Mouse (Mus musculus): ENCODE measurements around the gene Pbx3. TPM values are rescaled to one million over a fixed set of nuclear protein-coding genes. Genes with fewer than 3 reads are reported as not detected.

The Pbx3 gene
- total RNA-seq (2022), result 10 to 100 TPM in 1 of 4 experiments, 1 to 10 TPM in 3; 8.2 to 11.6 (median 8.7) TPM

DNA sequence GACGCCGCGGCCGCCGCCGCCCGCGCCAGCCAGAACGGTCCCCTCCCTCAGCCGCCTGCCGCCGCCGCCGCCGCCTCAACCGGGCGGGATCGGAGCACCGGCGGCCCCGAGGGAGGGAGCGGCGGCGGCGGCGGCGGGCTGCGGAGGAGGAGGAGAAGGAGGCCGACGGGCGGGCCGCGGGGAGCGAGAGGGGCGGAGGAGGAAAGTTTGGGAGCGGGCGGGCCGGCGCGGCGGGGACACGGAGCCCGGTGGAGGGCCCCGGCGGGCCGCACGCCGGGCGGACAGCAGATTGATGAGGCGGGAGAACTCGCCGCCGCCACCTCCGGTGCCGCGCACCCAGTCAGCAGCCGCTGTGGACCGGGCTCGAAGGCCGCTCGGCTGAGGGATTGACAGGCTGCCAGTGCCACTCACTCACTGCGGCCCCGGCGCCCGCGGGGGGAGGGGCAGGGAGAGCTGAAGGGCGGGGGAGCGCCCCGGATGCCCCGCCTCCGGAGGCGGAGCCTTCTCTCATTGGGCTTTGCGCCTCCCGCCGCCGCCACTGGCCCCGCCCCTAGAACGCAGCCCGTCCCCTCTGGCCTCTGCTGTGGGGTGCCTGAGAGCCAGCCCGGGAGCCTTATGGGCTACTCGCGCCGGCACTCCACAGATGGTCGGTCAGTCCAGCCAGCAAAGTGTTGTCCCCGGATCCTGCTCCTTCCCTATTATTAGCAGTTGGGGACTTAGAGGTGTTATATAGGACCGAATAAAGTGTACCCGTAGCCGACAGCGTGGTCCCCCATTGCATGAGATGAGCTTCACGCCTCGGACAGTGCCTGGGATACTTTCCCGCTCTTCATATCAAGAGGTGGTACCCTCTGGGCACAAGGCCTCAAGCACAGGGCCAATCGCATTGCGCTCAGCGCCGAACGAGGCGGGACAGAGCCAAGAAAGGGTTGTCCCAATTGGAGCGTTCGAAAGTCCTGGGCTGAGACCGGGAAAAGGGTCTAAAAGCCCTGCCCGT lies at the start of gene Pbx3:
TSS of gene Pbx3 (minus strand) at position 838 of the 997 bp plus-strand sequence.
- peak; percentile 87 to 88 for DNase-seq (ENCODE audit: low spot score in 2 of 2)

DNA sequence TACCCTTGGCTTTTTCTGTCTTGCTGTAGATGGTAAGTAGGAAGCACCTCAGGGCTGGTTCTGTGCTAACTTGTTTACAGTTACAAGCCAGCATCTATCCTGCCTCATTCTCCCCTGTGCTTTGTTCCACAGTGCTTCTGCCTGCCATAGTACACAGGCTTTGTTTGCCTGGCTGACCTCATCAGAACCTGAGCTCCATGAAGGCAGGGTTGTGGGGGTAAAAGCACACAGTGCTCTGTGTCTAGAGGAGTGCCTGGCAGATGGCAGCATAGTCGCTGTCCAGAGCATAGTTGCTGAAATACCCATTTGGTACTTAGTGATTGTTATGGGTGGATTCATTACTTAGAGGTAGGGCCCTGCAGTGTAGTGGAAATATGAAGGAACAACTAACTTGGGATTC lies 47.3 kb upstream of the Pbx3 start:
- no peak for DNase-seq (ENCODE audit: low spot score in 2 of 2)

DNA sequence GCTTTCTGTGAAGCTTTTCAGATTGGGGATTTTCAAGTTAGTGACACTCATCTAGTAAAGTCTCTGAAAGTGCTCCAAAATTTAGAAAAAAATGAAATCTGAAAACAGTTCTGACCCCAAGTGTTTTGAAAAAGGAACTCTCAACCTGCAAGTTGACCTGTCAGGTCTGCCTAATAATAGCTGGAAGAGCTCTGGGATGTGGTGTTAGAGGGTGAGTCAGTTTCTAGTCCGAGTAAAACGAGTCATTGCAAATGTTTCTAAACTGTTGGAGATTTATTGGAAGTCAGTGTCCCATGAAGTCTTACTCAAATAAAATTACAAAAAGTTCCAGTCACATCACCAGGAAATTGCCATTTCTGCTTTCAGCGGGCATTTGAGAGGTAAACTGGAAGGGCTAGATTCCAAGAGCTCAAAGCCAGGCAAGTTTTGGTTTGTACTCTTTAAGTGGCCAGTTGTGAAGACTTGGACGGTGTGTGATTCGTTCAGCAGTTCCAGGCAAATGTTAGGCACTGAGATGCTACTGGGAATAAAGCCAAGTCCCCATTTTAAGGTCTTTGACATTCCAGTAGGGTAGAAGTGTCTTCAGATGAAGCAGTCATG lies 36.9 kb upstream of the Pbx3 start:
- no peak for DNase-seq (ENCODE audit: low spot score in 2 of 2)

DNA sequence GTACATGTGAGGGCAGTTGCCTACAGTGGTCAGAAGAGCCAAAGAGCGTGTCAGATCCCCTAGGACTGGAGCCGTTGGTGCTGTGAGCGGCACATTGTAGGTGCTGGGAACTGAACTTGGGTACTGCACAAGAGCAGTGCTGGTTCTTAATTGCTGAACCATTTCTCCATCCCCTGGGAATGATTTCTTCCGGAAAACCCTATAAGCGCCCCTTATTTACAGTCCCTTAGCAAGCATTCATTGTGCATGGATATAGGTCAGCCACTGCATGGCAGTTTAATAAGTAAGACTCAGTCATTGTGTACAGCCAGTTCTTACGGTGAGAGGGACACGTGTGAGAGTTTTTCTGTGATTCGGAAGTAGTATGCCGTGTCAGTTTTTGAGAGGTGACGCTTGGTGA lies 35.4 kb upstream of the Pbx3 start:
- DNase-seq (ENCODE audit: low spot score in 2 of 2), result no peak

DNA sequence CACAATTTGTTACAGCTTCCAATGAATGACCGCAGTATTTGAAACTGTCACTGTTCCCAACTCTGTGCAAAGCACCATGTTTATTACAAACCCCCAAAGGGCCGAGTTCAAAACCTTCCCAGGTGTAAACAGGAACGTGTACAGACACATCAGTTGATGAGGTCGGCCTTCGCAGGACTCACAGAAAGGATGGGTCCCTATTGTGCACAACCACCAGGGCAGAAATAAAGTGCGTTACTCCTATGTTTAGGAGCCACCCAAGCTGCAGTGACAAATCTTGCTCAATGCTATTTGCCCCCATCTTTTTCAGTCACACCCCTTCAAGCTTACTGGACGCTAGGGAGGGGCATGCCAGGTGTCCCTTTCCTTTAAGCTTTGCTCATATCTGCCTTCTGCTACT lies 34.7 kb upstream of the Pbx3 start:
- no peak for DNase-seq (ENCODE audit: low spot score in 2 of 2)

DNA sequence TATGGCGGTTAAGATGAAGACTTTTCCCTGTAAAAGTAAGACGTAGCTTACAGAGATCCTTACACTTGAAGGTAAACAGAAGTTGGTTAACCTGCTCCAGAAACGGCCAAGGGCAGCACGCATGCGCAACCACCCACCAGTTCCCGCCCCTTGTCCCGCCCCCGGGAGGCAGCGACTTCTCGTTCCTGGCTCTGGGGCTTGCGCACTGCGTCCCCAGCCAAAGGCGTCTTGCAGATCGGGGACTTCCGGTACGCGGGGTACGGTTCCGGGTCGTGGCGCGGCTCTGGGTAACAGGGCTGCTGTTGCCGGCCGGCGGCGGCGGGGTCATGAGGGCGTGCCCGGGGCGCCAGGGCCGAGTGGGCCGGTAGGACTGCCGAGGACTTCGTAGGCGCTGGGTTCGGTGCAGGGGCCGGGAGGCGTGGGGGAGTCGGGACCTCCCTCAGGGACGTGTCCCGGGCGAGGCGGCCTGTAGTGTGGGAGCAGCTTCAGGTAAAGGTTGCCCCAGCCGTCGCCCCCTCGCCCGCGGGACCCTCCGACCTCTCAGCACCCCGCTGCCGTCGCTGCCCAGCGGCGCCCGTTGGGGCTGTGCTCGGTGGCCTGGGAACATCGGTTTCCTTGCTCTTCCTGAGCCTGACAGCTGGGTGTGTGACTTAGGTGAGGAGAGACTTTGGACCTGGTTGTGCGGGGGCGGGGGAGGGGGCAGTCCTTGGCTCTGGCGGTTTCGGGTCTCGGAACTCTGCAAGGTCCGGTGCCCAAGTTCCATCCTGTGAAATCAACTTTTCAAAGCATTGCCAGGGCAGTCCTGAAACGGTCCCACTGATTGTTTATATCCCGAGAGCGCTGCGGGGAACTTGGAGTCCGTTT lies 33.9 kb upstream of the Pbx3 start, which contains the start of gene Mapkap1:
TSS of gene Mapkap1 (plus strand) at position 171 of the 864 bp plus-strand sequence.
- DNase-seq (ENCODE audit: low spot score in 2 of 2), result peak; percentile 95 to 96

DNA sequence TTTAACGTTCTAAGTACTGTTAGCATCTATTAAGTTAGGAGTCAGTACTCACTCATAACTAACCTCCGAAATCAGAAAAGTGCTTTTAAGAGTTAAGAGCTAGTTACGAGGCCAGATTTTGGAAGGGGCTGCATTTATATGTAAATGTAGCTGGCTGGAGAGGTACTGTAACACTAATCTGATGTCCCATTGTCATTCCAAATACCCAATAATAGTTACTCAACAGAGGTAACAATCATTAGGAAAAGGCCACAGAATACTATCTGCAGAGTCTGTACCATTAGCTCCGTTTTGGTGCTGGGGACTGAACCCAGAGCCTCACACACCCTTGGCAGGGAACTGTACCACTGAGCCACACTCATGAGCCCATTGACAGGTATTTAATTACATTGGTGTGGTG lies 26.6 kb upstream of the Pbx3 start:
- DNase-seq (ENCODE audit: low spot score in 2 of 2), result no peak

DNA sequence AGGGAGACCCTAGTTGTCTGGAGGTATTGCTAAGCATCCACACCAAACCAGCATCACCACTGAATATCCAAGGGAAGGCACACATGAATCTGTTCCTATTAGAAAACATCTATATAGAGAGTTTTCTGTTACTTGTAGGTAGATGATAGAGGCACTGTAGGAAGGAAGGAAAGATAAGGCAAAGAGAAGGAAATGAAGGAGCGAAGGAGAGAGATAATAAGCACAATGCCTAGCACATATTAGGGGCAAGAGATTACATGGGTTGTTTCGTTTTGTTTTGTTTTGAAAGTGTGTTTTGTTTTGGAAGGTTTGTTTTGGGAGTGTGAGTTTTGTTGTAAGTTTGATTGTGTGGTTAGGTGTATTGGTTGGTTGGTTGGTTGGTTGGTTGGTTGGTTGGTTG lies 6.0 kb upstream of the Pbx3 start:
- DNase-seq (ENCODE audit: low spot score in 2 of 2), result no peak

DNA sequence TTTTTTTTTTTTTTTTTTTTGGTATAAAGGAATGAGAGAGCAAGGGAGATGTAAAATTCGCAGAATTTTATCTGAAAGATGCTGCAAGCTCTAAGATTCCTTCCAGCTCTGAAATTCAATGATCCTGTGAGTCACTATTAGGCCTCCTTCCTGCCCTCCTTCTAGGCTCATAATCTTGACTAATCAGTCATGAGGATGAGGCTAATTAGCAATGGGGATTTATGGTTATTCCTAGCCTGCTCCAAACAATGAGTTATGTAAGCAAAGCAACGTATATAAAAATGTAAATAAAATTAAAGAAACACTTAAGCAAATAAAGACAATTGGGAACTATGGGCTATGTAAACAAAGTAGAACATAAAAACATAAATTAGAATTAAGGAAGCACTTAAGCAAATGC lies 1.4 kb upstream of the Pbx3 start:
- no peak for DNase-seq (ENCODE audit: low spot score in 2 of 2)

DNA sequence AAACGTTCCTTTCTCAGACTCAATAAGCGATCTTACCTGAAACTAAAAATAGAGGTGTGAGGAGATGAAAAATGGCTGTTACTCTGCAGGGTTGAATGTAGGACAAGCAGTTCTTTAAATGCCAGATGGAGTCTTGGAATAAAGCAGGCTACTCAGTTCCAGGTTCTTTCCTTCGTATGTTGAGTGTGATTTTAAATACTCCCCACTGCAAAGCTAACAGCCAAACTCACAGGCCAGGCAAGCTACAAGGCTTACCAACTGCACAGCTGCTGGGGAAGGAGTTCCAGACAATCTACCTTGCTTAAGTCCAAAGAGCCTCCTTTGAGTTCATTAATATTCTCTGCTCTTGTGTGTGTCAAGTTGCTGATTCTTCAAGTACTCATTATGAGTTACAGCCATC lies 944 bp upstream of the Pbx3 start:
- DNase-seq (ENCODE audit: low spot score in 2 of 2), result no peak

DNA sequence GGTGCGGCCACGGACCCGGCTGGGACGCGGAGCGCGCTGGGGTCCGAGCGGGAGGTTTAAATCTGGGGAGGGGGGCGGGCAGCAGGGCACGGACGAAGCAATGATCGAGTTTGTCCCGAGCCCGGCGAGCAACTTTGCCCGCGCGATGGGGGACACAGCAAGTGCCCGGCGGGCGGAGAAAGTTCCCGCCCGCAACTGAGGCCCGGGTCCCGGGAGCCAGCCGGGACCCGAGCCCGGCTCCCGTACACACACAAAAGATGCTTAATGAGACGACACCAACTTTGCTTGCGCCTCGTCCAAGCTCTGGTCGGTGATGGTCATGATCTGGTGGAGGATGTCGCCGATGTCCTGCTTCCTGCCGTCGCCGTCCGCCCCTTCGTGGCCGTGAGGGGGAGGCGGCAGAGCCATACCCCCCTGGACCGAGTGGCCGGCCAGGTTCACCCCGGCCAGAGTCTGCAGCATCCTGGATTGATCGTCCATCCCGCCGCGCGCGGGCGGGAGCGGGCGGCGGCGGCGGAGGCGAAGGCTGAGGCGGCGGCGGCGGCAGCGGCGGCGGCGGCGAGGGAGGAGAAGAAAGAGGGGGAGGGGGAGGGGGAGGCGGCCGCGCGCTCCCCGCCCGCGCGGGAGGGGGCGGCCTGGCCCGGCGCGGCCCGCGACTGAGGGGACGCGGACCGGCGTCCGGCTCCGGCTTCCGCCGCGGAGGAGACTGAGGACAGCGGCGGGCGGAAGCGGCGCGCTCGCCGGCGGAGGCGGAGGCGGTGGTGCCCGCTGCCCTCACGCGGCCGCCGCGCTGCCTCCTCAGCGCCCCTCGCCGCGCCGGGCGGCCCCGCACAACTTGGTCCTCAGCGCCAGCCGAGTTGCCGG lies 1.3 kb downstream of the Pbx3 start:
- peak in 1 of 2 experiments; percentile 6 for DNase-seq (ENCODE audit: low spot score in 2 of 2)

DNA sequence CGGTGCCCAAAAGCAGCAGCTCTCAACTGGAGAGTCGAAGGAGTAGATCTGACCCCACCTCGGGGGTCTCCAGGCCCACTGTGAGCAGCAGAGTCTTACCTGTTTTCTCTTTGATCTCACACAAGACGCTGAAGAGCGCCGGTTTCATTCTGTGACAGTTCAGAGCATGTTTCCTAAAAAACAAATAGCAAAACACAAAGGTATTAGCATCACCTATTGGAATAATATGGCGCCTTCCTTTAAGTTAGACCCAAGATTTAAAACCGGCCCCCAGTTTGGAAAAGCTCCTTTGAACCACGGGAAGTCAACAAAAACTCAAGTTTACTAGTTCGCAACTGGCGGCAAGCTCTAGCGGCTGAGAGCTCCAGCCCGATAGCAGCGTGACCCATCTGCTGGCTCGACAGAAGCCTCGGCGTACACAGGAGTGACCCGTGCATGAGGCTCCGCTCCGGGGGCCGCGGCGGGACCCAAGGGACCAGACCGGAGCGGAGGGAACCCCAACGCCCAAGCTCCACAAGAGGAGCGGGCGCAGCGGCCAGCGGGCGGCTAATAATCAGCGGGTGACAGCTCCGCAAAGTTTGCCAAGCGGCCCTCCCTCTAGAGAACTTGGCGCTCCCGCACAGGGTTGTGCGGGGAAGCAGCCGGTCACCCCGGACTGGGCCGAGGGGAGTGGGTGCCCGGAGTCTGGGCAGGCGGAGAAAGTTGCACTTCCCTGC lies 2.1 kb downstream of the Pbx3 start:
- peak in 1 of 2 experiments; percentile 5 for DNase-seq (ENCODE audit: low spot score in 2 of 2)

DNA sequence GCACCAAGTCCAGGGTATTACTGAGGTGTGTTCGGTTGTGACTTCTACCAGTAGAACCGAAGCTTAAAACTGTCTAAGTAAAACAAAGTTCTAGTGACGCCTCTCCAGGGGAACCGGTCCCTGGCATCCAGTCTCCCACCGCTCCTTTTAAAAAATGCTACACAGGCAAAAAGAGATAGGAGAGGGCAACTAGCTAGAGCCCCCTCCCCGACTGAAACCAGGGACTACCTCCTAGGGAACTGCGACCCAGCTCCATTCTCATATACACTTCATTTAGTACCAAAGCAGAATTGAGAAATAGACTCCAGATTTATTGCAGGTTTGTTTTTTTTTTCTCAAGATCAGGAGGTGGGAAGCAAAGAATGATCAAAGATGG lies 2.6 kb downstream of the Pbx3 start:
- DNase-seq (ENCODE audit: low spot score in 2 of 2), result no peak

DNA sequence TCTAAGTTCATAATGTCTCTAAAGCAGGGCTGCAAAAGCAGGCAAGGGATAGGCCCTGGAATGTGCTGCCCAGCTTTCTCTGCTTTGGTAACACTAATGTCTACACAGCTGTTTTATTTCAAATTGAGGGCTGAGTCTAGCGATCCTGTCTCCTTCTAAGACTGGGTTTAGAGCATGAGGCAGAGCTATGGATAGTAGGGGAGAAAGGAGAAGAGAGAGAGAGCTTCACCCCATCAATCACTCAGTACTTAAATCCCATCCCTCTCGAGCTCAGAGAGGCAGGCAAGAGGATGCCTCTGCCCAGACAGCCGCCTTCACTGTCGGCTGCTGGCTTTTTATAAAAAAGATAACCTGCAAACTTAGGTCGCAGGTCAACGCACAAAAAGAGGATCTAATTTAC lies 4.5 kb downstream of the Pbx3 start:
- no peak for DNase-seq (ENCODE audit: low spot score in 2 of 2)

DNA sequence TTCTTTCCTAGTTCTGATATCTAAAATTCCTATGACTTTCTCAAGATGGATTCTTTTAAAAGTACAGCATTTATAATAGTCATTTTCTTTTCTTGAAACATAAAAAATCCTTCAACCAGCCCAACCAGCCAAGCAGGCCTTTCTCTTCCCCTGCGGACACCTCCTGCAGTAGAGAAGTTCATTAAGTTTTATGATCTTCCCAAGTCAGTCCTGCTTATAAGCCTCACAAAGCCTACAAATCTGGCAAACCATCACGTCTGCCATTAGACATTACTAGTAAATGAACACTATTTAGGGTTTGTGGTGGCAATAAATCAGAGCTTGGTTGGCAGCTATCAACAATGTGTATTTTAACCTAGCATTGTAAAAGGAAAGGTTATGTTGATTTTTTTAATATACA lies 5.9 kb downstream of the Pbx3 start:
- DNase-seq (ENCODE audit: low spot score in 2 of 2), result no peak

DNA sequence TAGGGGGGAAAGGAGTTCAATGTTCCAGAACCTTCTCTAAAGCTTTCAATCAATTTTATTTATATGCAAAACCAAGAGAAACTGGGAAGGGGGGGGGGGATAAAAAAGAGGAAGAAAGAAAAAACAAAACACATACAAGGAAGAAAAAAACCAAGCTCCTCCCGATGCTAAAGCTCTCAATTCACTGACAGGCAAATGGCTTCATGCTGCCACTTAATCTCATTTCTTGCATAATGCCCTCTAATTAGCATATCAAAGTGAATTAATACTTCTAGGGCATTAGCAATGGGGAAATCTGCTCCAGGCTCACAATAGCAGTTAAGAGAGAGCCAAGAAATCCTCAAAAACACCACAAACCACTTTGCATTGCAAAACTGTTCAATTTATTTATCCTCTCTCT lies 9.3 kb downstream of the Pbx3 start:
- no peak for DNase-seq (ENCODE audit: low spot score in 2 of 2)

DNA sequence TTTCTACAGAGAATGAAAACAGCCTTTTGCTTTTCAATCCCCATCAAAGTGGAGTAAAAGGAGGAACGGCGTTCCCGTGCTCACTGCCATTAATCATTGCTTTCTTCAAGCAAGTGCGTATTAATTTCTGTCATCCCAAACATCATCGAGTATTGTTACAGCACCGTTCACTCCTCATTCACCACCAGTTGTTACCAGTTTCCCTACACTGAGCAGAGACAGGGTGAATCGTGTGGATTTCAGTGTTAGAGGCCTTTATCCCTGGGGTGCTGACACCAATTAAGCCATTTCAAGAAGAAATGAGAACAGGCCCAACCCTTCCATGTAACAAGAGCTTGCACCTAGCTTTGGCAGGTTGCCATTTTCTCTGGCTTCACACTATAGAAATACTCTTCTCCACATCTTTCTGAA lies 17.1 kb downstream of the Pbx3 start:
- DNase-seq (ENCODE audit: low spot score in 2 of 2), result no peak

DNA sequence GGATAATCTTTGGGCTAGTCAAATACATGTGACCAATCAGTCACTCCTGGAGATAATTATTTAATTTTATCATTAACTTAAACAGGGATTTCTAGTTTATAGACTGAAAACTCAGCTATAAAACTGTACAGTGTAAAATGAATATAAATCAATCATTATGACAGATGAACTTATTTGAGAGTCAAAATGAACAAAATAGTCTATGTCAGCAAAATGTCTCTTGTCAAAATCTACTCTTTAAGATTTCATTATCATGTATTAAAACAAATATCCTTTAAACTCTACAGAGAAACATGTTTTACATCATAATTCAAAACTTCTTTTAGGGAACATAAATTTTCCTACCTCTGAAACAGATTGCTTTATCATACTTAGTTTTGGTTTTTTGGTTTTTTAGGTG lies 20.9 kb downstream of the Pbx3 start:
- DNase-seq (ENCODE audit: low spot score in 2 of 2), result no peak

DNA sequence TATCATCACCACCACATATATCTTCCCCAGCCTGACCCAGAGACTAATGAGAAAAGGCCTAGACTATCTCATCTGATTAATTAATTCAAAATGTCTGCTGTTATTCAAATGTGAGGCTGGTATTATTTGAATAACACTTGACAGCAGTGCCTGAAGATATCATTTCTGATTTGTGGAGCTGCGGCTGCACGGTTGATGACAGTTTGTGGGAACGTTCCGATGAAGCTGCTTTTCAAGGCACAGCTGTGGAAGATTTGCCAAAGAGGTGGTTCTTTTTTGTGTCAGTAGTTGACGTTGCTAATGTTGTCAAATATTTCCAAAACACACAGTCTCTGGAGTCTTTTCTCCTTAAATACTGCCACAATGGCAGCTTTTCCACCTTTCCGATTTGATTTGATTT lies 25.8 kb downstream of the Pbx3 start:
- DNase-seq (ENCODE audit: low spot score in 2 of 2), result no peak

DNA sequence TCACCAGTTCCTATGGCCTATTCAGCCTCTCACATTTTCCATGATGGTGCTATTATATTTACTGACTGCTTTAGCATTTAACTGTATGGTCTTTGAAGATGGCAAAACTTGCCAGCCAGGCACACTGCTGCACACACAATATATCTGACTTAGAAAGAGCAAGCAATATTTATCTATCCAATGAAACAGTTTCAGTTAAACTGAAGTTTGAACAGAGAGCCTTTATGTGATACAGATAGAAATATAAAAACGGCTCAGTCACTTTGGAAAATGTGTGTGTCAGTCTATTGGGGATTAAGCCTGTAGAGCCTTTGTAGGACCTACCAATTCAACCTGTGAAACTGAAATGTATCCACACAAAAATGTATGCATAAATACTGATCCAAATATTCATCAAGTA lies 74.3 kb downstream of the Pbx3 start:
- DNase-seq (ENCODE audit: low spot score in 2 of 2), result no peak

Measured in layer of hippocampus, adult 8-10 months (tissue).